Mouse (Mus musculus) testis, adult 2 months (tissue): ENCODE data around the gene Shc3. TPM values are rescaled to one million over a fixed set of nuclear protein-coding genes. Genes with fewer than 3 reads are reported as not detected.

ENCODE experiments used
- H3K27ac ChIP-seq: fragments of 200-500 bp; 2 replicates; pipeline ENCODE4 v1.5.1; 2012; ENCODE audit warnings: low read depth, low read length; ENCODE audit not compliant: control insufficient read depth, insufficient read depth
- H3K27me3 ChIP-seq: fragments of 200-500 bp; 2 replicates; pipeline ENCODE4 v1.6.1; 2012; ENCODE audit warnings: mild to moderate bottlenecking, low read length, moderate library complexity; ENCODE audit not compliant: control insufficient read depth, insufficient read depth
- H3K36me3 ChIP-seq: fragments of 200-500 bp; 2 replicates; pipeline ENCODE4 v1.6.1; 2012; ENCODE audit warnings: mild to moderate bottlenecking, low read length; ENCODE audit not compliant: control insufficient read depth, insufficient read depth
- H3K4me1 ChIP-seq: fragments of 200-500 bp; 2 replicates; pipeline ENCODE4 v1.6.1; 2012; ENCODE audit warnings: low read length; ENCODE audit not compliant: control insufficient read depth, insufficient read depth
- H3K4me3 ChIP-seq: fragments of 200-500 bp; 2 replicates; pipeline ENCODE4 v1.5.1; 2012; ENCODE audit warnings: low read depth, mild to moderate bottlenecking, low read length, moderate library complexity, mixed read lengths; ENCODE audit not compliant: control insufficient read depth
- CTCF ChIP-seq: fragments of 200-500 bp; IDR thresholded peaks from 2 replicates; pipeline ENCODE4 v1.5.1; 2012; ENCODE audit warnings: low read depth, mild to moderate bottlenecking, inconsistent platforms, low read length, moderate library complexity; ENCODE audit not compliant: control insufficient read depth, insufficient read depth, insufficient replicate concordance
- POLR2A ChIP-seq: fragments of 200-500 bp; IDR thresholded peaks from 2 replicates; pipeline ENCODE4 v1.6.1; 2012; ENCODE audit warnings: low read depth, mild to moderate bottlenecking, inconsistent platforms, low read length, moderate library complexity; ENCODE audit not compliant: control insufficient read depth
- polyA plus RNA-seq: library from polyadenylated mRNA; depleted of rRNA; stranded (reverse); fragments of >200 nt; gene quantifications from 2 replicates; pipeline ENCODE4 v1.2.3, GENCODE M21; 2012; rRNA removed

The Shc3 gene
- 1.9 and 2.8 TPM in 2 replicates for polyA plus RNA-seq

GRCm38 (mm10) chr13:51568911-51569684 is at the start of gene Shc3:
Gene Shc3 (minus strand): TSS chr13:51569419.
- Histone ChIP-seq H3K27ac (no peak within 1 kb of the TSS), H3K4me1 (peaks cover 9% of the 10 kb centered on the region), H3K36me3 (no peaks in the 10 kb centered on the region), H3K27me3 (no peaks in the 10 kb centered on the region; the same call in 1 of the 2 replicates), H3K4me3 (no peak within 1 kb of the TSS)
- TF ChIP-seq CTCF = no peak
- no peak for TF ChIP-seq POLR2A

- no peak overlapping the region for H3K27ac ChIP-seq
- H3K4me1 ChIP-seq = no peaks in the 10 kb centered on the region
- H3K4me3 ChIP-seq = no peak overlapping the region
- TF ChIP-seq CTCF (no peak), POLR2A (no peak)
- no peaks in the 10 kb centered on the region for H3K36me3 ChIP-seq
- H3K27me3 ChIP-seq = no peaks in the 10 kb centered on the region
Observed at GRCm38 (mm10) chr13:51618602-51619001, 49.4 kb upstream of the Shc3 start.

GRCm38 (mm10) chr13:51617861-51618260 is 48.6 kb upstream of the Shc3 start:
- TF ChIP-seq POLR2A = no peak
- TF ChIP-seq CTCF = peak; percentile 66; the same call in 1 of the 2 replicates
- H3K4me3 ChIP-seq = no peak overlapping the region

GRCm38 (mm10) chr13:51617306-51617705 is 48.1 kb upstream of the Shc3 start:
- no peaks in the 10 kb centered on the region for H3K36me3 ChIP-seq
- H3K4me3 ChIP-seq = no peak overlapping the region
- no peak overlapping the region for H3K27ac ChIP-seq
- no peaks in the 10 kb centered on the region for H3K4me1 ChIP-seq
- H3K27me3 ChIP-seq = no peaks in the 10 kb centered on the region
- TF ChIP-seq POLR2A = no peak
- TF ChIP-seq CTCF = no peak

More at GRCm38 (mm10) chr13:51617861-51618260, 48.6 kb upstream of the Shc3 start:
- no peaks in the 10 kb centered on the region for H3K4me1 ChIP-seq
- no peak overlapping the region for H3K27ac ChIP-seq
- no peaks in the 10 kb centered on the region for H3K36me3 ChIP-seq
- H3K27me3 ChIP-seq = no peaks in the 10 kb centered on the region

GRCm38 (mm10) chr13:51616417-51617044 is 47.3 kb upstream of the Shc3 start:
- no peaks in the 10 kb centered on the region for H3K4me1 ChIP-seq
- no peak overlapping the region for H3K27ac ChIP-seq
- no peak for TF ChIP-seq POLR2A
- no peak for TF ChIP-seq CTCF
- H3K27me3 ChIP-seq = no peaks in the 10 kb centered on the region
- no peaks in the 10 kb centered on the region for H3K36me3 ChIP-seq
- H3K4me3 ChIP-seq = no peak overlapping the region

GRCm38 (mm10) chr13:51615815-51616214 is 46.6 kb upstream of the Shc3 start:
- TF ChIP-seq POLR2A (no peak), CTCF (no peak)
- Histone ChIP-seq H3K4me3 (no peak overlapping the region), H3K27me3 (no peaks in the 10 kb centered on the region), H3K4me1 (no peaks in the 10 kb centered on the region), H3K27ac (no peak overlapping the region), H3K36me3 (no peaks in the 10 kb centered on the region)

- no peak overlapping the region for H3K27ac ChIP-seq
- no peaks in the 10 kb centered on the region for H3K36me3 ChIP-seq
- TF ChIP-seq CTCF (no peak), POLR2A (no peak)
- H3K4me1 ChIP-seq = no peaks in the 10 kb centered on the region
- H3K27me3 ChIP-seq = no peaks in the 10 kb centered on the region
- no peak overlapping the region for H3K4me3 ChIP-seq
Observed at GRCm38 (mm10) chr13:51611500-51611899, 42.3 kb upstream of the Shc3 start.
